Mouse (Mus musculus) embryonic fibroblast, embryonic 13.5 days (primary cell): ENCODE data around the gene Rfk. TPM values are rescaled to one million over a fixed set of nuclear protein-coding genes. Genes with fewer than 3 reads are reported as not detected.

ENCODE experiments used
- H3K27ac ChIP-seq: 2 replicates; pipeline ENCODE4 v1.5.1; 2012; ENCODE audit warnings: low read length, control low read depth, inconsistent platforms; ENCODE audit not compliant: insufficient read depth
- H3K4me1 ChIP-seq: 2 replicates; pipeline ENCODE4 v1.6.1; 2011; ENCODE audit warnings: low read length; ENCODE audit not compliant: control insufficient read depth, insufficient read depth
- H3K4me3 ChIP-seq: 2 replicates; pipeline ENCODE4 v1.5.1; 2011; ENCODE audit warnings: mild to moderate bottlenecking, control low read depth, low read length; ENCODE audit not compliant: insufficient read depth
- CTCF ChIP-seq: IDR thresholded peaks from 2 replicates; pipeline ENCODE4 v1.5.1; 2011; ENCODE audit warnings: mild to moderate bottlenecking, control low read depth, low read length, moderate library complexity, borderline replicate concordance; ENCODE audit not compliant: insufficient read depth
- POLR2A ChIP-seq: IDR thresholded peaks from 2 replicates; pipeline ENCODE4 v1.6.1; 2011; ENCODE audit warnings: low read depth, mild to moderate bottlenecking, control low read depth, low read length, moderate library complexity
- polyA plus RNA-seq: library from polyadenylated mRNA; stranded (reverse); fragments of >200 nt; gene quantifications from 2 replicates; pipeline ENCODE4 v1.2.4, GENCODE M21; 2011; ENCODE audit warnings: low read depth; ENCODE audit not compliant: missing spikeins, insufficient read length

Rfk gene
- polyA plus RNA-seq = 34.2 and 44.5 TPM in 2 replicates

- TF ChIP-seq CTCF = no peak
- peak; percentile 89 for TF ChIP-seq POLR2A
- no peaks in the 10 kb centered on the region; the same call in 1 of the 2 replicates for H3K4me1 ChIP-seq
- H3K27ac ChIP-seq = 0 out of 2 replicates have a peak within 1 kb of the TSS, but pooled peaks have one; percentile 7
- H3K4me3 ChIP-seq = peak within 1 kb of the TSS; percentile 96
These were observed at the start of gene Rfk for GRCm38 (mm10) chr19:17393841-17394591. Gene Rfk, plus strand, starts transcription at chr19:17394043.

- H3K27ac ChIP-seq = no peak overlapping the region
- no peak overlapping the region for H3K4me3 ChIP-seq
- H3K4me1 ChIP-seq = no peaks in the 10 kb centered on the region
- no peak for TF ChIP-seq CTCF
- no peak for TF ChIP-seq POLR2A
These were observed 49.0 kb upstream of the Rfk start for GRCm38 (mm10) chr19:17344881-17345280.

GRCm38 (mm10) chr19:17346716-17347474, 46.9 kb upstream of the Rfk start:
- TF ChIP-seq CTCF (no peak), POLR2A (no peak)
- Histone ChIP-seq H3K27ac (no peak overlapping the region), H3K4me3 (no peak overlapping the region), H3K4me1 (no peaks in the 10 kb centered on the region)

GRCm38 (mm10) chr19:17347852-17348251, 46.0 kb upstream of the Rfk start:
- Histone ChIP-seq H3K4me1 (no peaks in the 10 kb centered on the region), H3K27ac (no peak overlapping the region), H3K4me3 (no peak overlapping the region)
- TF ChIP-seq CTCF (no peak), POLR2A (no peak)

- no peaks in the 10 kb centered on the region for H3K4me1 ChIP-seq
- no peak overlapping the region for H3K27ac ChIP-seq
- H3K4me3 ChIP-seq = no peak overlapping the region
- TF ChIP-seq POLR2A (no peak), CTCF (no peak)
These were observed 40.1 kb upstream of the Rfk start for GRCm38 (mm10) chr19:17353727-17354126.

- Histone ChIP-seq H3K27ac (no peak overlapping the region), H3K4me3 (no peak overlapping the region), H3K4me1 (no peaks in the 10 kb centered on the region)
- TF ChIP-seq CTCF (no peak), POLR2A (no peak)
These were observed 39.5 kb upstream of the Rfk start for GRCm38 (mm10) chr19:17354362-17354761.

GRCm38 (mm10) chr19:17354797-17355196, 39.0 kb upstream of the Rfk start:
- Histone ChIP-seq H3K27ac (no peak overlapping the region), H3K4me3 (no peak overlapping the region), H3K4me1 (no peaks in the 10 kb centered on the region)
- TF ChIP-seq CTCF (no peak), POLR2A (no peak)

GRCm38 (mm10) chr19:17355361-17355760, 38.5 kb upstream of the Rfk start:
- Histone ChIP-seq H3K27ac (no peak overlapping the region), H3K4me1 (no peaks in the 10 kb centered on the region), H3K4me3 (no peak overlapping the region)
- TF ChIP-seq CTCF = no peak

- peak; percentile 63 for TF ChIP-seq POLR2A
- TF ChIP-seq CTCF = 0 out of 2 replicates have a peak, but pooled peaks have one; percentile 14
These were observed 37.6 kb upstream of the Rfk start for GRCm38 (mm10) chr19:17355950-17356867.

More at GRCm38 (mm10) chr19:17355950-17356867, 37.6 kb upstream of the Rfk start:
- H3K4me1 ChIP-seq = no peaks in the 10 kb centered on the region
- no peak overlapping the region for H3K27ac ChIP-seq
- H3K4me3 ChIP-seq = peak overlapping the region; percentile 55
